Mouse (Mus musculus): ENCODE measurements at regions not wholly inside any gene's neighbourhood (a gene's known extent, or its start where the extent isn't known, plus 50 kb on each side); places are given as distances from the start of the nearest gene placed in this dataset.
"Not testable (repeated sequence)": the region's sequence is repeated elsewhere in the genome, so short reads cannot be mapped to it uniquely, and the experiment has no call there.

DNA sequence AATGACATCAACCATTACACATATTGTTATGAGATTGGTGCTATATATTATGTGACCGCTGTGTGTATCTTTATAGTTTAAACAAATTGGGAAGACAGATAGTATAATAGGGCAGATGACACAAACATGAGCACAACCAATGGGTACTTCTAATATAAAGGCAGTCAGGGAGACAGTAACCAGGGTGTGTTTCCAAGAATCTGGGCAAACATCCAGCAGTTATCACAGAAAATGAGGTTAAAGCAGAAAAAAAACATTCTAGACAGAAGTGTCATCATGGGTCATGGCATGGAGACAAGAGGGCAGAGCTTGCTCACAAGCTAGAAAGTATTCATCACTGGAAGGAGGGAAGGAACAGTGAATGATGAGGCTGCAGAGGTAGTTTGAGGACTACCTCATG, 129.8 kb upstream of the Arhgap42 start:
- no peak for DNase-seq (ENCODE audit: extremely low spot score, low read depth, low spot score)

DNA sequence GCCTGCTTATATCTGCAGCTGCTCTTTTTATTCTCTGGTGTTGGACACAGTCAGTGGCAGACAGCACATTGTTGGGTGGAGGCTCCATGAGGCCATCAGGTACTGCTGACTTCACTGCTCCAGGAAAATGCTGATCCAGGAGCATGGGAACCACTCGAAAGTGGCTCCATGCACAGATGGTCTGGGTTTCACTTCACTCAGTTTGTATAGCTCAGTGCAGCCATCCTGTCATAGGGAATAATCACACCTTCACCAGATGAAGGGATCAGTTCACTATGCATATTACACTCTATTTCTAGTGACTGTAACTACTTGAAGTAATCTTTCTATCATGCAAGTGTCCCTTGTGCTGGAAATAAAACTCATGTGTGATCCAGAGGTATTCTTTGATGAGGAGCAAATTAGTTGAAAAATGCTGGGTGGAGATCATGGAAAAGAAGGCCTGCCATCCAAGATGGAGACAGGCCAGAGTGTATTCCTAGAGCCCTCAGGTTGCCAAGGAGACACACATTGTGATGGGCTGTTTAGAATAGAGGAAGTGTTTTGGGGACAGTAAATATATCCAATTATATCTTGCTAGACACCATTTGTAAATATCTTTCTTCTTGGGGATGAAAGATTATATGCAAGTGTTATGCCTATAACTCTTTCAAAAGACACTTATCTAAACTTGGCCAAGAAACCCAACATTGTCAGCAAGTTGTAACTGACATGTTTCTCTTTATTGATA, 103.7 kb upstream of the Arhgap42 start:
- DNase-seq (ENCODE audit: extremely low spot score, low read depth, low spot score) = no peak

GRCm38 (mm10) chr9:9318624-9319023, 79.7 kb upstream of the Arhgap42 start:
- no peak for DNase-seq (ENCODE audit: extremely low spot score, low read depth, low spot score)

- DNase-seq (ENCODE audit: extremely low spot score, low read depth, low spot score) = no peak
These were observed 77.1 kb upstream of the Arhgap42 start for GRCm38 (mm10) chr9:9316021-9316420.

GRCm38 (mm10) chr9:9312274-9312673, 73.4 kb upstream of the Arhgap42 start:
- no peak for DNase-seq (ENCODE audit: extremely low spot score, low read depth, low spot score)

- DNase-seq (ENCODE audit: extremely low spot score, low read depth, low spot score) = no peak
These were observed 72.8 kb upstream of the Arhgap42 start for GRCm38 (mm10) chr9:9311627-9312265.

DNA sequence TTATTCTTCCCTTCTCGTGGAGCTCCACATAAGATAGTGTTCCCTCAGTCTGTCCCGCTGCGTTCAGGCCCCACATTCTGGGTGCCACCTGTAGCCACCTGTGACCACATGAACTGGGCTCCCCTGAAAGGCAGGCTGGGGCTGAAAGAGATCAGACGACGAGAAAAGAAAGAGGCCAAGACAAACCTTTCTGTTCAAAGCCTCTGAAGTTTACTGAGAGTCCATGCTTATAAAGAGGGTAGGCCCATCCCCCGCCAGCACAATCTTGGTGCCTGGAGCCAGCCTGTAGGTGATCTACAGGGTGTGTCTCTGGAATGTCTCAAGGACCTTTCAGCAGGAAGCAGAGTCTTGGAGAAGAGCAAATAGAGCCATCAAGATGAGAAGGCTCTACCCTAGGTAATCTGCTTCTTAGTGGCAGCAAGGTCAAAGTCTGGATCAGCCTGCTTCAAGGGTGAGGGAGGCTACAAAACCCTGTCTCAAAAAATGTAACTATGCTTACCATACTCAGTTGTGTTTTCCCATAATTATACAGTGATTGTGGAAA, 72.2 kb upstream of the Arhgap42 start:
- not testable (repeated sequence) for DNase-seq (ENCODE audit: extremely low spot score, low read depth, low spot score)

- no peak for DNase-seq (ENCODE audit: extremely low spot score, low read depth, low spot score)
These were observed 51.9 kb upstream of the Arhgap42 start for GRCm38 (mm10) chr9:9290767-9291166.

- no peak for DNase-seq (ENCODE audit: extremely low spot score, low read depth, low spot score)
These were observed 50.7 kb upstream of the Arhgap42 start for GRCm38 (mm10) chr9:9289570-9289969.

Measured in hindlimb bud, embryonic 11.5 days (tissue).